Mouse (Mus musculus): ENCODE measurements at regions not wholly inside any gene's neighbourhood (a gene's known extent, or its start where the extent isn't known, plus 50 kb on each side); places are given as distances from the start of the nearest gene placed in this dataset.

- TF ChIP-seq POLR2A (IDR thresholded peaks at IDR 0.05; ENCODE audit: insufficient read depth, low read length) (no peak), CTCF (IDR thresholded peaks at IDR 0.05; ENCODE audit: low read depth, low read length) (no peak), EP300 (IDR thresholded peaks at IDR 0.05; ENCODE audit: insufficient read depth, low read depth, low read length) (no peak)
Observed at GRCm38 (mm10) chr7:71488016-71488650, 136.8 kb upstream of the Gm10295 start.
